Mouse (Mus musculus) kidney, postnatal 4 days (tissue): ENCODE results near the gene Ddx56.
"Not testable (repeated sequence)": the region's sequence is repeated elsewhere in the genome, so short reads cannot be mapped to it uniquely, and the experiment has no call there.

Source experiments
- DNase-seq, 2 experiments: peaks; one replicate each; pipeline ENCODE4 v3.0.0; 2021; ENCODE audit warnings: mixed read lengths in 2 of 2

The Ddx56 gene

DNA sequence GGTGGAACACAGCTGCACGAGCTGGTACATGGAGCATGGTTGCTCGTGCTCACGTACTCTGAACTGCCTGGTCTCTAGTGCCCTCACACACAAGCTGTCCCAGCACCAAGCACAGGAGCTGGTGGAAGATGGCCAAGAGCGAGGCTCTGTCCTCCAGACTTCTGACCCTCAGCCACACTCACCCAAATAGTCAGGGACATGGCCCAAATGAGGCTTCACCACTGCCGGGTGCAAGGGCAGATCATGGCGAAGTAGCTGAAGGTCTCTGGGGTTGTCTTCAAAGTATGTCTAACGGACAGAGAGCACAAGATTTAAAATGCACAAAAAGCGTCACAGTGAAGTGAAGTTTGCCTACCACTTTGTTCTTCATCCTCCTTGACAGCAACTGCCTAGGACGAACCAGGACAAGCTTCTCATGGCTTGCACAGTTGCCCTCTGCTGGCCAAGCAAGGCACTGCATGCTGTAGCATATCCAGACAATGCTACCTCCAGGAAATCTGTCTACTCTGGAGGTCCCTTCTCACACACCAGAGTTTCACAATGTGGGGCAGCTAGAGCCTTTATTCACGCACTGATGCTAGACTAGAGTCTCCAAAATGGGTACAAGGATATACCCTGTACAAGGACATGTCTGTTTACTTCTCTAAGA lies 6.0 kb downstream of the Ddx56 start:
- DNase-seq, result peak; percentile 88

DNA sequence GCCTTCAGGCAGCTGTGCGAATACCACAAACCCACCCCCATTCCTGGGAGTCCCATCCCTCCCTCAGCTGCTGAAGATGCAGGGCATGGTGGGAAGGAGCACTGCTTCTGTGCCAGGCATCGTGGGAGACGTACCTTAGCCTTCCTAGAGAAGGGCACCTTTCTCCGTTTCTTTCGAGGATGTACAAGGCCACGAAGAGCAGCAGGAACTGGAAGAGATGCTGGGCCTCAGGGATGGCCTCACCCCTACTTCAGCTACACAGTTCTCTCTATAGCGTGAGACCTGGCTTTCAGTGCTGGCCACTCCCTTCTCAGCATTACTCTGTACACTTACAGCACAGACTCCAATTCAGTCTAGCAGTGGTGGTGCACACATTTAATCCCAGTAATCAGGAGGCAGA lies 8.2 kb downstream of the Ddx56 start:
- no peak for DNase-seq

DNA sequence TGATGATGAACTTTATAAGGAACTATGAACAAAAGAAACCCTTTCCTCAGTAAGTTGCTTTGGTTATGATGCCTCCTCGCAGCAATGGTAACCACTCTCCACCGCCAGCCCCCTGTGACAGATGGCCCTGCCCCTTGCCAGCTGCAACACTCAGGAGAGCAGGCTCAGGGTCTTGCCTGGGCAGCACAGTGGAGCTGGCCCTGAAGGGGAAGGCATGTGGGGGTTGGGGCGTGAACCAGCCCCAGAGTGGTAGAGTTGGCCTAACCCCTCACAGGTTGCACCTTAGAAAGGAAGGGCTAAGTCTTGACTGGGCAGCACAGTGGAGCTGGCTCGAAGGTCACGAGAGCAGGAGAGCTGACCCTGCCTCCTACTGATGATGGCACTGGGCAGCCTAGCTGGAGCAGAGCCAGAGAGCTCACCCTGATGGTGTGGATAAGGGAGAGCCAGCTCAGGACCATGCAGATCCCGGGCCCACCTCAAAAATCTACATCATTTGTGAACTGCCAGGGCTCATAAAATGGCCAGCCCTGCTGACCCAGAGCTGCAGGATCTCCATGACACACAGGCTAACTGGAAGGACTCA lies 11.0 kb downstream of the Ddx56 start:
- DNase-seq, result peak in 1 of 2 experiments; percentile 29

DNA sequence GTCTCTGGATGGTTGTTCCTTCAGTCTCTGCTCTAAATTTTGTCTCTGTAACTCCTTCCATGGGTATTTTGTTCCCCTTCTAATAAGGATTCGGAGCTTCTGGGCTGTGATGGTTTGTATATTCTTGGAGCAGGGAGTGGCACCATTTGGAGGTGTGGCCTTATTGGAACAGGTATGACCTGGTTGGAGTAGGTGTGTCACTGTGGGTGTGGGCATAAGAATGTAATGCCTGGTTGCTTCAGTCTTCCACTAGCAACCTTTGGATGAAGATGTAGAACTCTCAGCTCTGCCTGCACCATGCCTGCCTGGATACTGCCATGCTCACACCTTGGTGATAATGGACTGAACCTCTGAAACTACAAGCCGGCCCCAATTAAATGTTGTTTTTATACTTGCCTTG lies 13.0 kb downstream of the Ddx56 start:
- DNase-seq, result not testable (repeated sequence)

DNA sequence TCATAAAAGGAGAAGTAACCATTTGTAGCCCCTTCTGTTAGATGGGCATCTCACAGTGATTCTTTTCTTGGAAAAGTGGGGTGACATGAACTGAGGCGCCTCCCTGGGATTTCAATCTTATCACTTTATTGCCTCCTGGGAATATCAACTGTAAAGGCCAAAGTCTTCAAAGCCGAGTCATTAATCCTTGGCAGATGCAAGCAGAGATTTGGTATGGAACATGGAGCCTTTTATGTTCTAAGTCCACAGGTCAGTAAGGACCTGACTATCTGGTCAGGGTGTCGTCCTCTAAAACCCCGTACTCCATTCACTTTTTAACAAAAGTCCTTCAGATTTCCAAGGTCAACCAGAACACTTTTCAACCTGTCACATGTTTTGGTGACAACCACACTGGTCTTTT lies 14.7 kb downstream of the Ddx56 start:
- DNase-seq, result no peak

DNA sequence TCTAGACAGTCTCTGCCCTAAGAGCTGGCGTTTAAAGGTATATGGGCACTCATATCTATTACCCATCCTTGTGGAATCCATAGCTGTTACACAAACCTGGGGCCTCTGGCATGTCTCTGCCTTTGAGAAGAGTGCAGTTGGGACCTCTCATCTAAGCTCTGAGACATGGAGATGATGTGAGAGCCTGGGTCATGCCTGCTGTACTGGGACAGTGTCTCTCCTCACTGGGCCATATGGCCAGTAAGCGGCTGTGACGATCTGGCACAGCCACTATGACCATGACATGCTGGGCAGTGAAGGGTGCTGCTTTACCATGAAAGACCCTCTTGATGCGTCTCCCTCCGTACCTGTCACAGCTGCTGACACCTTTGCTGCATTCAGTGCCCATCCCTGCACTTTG lies 15.3 kb downstream of the Ddx56 start:
- DNase-seq, result no peak

DNA sequence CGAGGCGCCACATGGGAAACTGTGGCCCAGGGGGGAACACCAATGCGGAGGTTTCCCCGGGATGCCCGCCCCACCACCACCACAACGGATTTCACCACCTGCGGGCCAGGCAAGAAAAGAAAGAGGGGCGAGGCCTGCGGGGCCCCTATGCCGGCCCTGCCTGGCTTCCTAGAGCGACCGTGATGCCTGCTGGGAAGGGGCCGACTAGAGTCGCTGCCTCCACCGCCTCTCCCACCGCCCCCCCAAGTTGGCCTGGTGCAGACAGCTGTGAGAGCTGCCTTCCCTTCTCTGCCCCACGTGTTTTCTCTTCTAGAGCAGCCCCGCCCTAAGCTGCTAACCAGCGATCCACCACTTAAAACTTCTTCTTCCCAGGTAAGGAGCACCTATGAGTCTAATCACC lies 22.9 kb downstream of the Ddx56 start:
- no peak for DNase-seq

DNA sequence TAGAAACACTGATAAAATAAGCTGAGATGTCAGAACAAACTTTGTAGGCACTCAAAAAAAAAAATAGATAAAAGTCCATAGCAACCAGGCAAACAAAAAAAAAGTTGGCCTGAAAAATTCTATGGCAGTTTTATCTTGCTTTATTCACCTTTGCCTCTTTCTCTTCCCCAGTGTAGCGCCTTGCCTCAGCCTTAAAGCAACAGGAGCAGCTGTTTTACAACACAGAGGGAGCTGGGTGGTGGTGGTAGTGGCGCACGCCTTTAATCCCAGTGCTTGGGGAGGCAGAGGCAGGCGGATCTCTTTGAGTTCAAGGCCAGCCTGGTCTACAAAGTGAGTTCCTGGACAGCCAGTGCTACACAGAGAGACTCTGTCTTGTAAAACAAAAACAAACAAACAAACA lies 34.5 kb downstream of the Ddx56 start:
- DNase-seq, result no peak

DNA sequence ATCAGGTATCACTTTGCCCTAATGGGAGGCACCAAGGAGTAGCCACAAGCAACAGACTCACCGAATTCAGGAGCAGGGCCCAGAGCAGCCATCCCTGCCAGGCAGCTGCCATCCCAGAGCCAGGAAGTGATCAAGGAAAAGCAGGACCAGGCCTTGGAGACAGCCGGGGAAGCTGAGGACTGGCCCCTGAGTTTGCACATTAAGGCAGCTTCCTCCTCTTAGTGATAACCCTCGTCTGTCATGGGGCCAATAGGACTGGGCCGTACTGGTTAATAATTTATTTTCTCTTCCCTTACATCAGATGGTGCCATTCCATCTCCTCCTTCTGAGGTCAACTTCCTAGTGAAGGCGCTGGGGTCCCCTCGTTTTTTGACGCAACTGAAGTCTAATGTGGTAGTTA lies 37.6 kb downstream of the Ddx56 start, which contains the start of gene Npc1l1:
Gene Npc1l1 (minus strand): TSS at position 132 of the 400 bp plus-strand sequence.
- DNase-seq, result no peak

DNA sequence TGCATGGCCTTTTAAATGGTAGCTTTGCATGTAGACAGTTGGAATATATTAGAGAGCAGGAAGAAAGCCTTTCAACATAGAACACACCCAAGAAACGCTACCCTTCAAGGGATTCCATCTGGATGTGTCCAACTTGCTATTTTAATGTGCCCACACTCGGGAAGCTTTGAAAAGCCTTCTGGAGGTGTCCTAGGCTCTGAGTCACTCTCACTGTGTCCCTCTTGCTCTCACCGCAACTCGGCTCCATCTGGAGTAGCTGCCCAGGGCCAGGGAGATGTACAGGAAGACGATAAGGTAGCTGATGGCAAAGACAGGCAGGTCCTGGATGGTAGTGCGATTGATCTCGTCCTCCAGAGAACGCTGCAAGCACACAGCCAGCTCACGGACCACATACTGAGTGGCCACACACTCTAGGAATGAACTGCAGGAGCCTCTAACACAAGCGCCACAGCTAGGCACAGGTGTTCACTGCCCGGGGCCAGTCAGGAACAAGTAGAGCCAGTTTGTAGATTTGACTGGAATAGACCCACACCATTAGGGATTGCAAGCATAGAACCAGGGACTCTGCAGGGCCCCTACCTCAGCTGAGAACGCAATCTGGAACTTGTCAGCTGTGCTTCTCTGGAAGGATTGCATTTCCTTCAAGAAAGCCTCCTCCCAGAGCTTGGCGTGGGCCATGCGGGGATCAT lies 42.9 kb downstream of the Ddx56 start:
- peak; percentile 14 to 34 for DNase-seq

DNA sequence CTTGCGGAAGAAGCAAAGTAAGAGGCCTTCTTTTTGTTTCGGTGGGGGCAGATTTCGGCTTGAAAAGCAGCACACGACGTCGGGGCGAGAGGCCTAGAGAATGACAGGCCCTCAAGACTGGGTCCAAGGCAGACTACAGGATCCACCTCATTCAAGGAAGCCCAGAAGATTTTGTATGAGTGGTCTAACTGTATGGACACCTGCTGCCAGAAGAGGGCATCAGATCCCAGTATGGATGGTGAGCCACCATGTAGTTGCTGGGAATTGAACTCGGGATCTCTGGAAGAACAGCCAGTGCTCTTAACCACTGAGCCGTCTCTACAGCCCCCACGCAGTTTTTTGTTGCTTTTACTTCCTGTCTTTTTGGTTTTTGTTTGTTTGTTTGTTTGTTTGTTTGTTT lies 45.4 kb downstream of the Ddx56 start:
- DNase-seq, result no peak

DNA sequence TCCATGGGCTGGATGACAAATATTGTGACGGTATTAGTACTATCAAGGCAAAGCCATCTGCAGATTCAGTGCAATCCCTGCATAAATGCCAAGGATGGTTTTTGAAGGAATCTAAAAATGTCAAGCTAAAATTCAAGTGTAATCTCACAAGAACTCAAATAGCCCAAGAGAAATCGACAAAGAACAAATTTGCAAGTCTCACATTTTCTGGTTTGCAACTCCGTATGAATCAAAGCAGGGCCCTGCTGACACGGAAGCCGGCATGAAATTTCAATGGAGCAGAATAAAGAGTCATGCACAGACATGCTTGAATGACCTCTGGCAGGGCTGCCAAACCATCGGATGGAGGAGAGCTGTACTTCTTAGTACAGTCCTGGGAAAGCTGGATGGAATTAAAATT lies 47.6 kb downstream of the Ddx56 start:
- DNase-seq, result no peak

DNA sequence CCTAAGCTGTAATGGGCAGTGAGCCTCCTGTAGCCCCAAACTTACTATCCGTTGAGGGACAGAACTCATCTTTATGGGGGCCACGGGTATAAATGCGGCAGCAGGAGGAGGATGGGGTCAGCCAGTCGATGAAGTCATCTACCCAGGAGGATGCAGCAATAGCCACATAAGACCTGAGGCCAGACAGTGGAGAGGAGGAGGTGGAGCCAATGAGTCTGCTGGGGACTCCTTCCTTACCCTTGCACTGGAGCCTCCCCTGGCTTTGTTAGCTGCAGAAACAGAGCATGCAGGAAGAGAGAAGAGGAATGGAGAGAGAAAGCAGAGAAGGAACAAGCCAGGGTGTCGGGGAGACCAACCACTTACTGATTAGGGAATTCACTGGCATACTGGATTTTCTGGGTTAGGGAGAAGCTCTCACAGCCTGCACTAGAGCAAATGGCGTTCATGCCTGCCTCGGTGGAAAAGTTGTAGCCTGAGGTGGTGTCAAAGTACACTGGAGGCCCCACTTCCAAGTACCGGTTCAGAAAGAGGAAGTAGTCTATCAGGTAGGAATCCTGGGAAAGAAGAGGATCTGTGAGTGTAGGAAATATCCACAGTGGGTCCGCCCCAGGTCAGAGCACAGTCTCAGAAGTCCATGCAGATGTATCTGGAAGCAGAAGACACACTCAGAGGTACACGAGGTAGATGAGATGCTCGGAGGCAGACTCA lies 49.2 kb downstream of the Ddx56 start:
- no peak for DNase-seq

DNA sequence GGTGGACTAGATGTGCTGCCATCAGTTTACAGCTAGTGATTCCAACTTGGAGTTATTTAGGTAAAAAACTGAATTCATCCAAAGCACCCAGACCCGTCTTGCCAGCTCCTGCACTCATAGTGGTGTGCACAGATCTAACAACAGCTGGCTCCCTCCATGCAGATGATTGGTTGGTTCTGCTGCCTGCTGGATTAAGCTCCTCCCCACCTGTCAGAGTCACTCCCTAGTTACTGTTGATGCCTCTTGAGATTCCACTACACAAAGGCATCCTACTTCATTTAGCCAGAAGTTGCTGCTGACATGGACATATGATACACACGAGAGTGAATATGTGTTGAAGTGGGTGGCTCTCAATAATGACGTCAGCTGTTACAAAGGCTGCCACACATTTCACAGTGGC lies 50.7 kb downstream of the Ddx56 start:
- no peak for DNase-seq
